Mouse (Mus musculus): ENCODE measurements around the gene Dnajb11. TPM values are rescaled to one million over a fixed set of nuclear protein-coding genes. Genes with fewer than 3 reads are reported as not detected.

Gene Dnajb11
- polyA plus RNA-seq, 1 experiment from 2014 or later = 88.4 TPM

- WGBS = 18% methylated on average over 9 of the region's 9 CpGs
- H3K27ac ChIP-seq (replicated peaks) = peak overlapping the region; percentile 77
These were observed 872 bp upstream of the Dnajb11 start for GRCm38 (mm10) chr16:22856773-22857172.

DNA sequence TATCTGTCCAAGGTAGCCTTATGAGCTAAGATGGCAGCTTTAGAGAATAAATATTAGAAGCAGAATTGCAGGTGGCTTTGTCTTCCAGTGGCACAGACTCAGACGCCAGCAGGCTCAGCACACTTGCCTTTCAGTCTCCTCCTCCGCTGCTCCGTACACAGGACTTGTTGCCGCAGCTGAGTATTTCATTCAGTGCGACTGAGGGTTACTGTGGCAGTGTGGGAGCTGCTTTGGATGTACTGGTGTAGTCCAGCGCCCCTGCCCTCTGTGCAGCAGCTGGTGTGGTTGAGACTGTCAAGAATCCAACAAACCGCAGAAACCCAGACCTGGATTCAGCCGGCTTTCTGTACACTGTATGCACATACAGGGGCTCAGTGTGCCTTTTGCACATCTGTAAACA lies 14.8 kb downstream of the Dnajb11 start:
- peaks cover 66% of the 10 kb centered on the region for H3K36me3 ChIP-seq (replicated peaks)

More at GRCm38 (mm10) chr16:22856773-22857172, 872 bp upstream of the Dnajb11 start:
- Histone ChIP-seq H3K27me3 (replicated peaks; ENCODE audit: low read depth, poor library complexity, severe bottlenecking) (no peaks in the 10 kb centered on the region), H3K4me3 (peak overlapping the region; percentile 73), H3K4me1 (peaks cover 18% of the 10 kb centered on the region), H3K9me3 (no peaks in the 10 kb centered on the region), H3K36me3 (replicated peaks) (peaks cover 20% of the 10 kb centered on the region)
- DNase-seq (ENCODE audit: low spot score) = no peak

GRCm38 (mm10) chr16:22873369-22873768 lies 15.7 kb downstream of the Dnajb11 start:
- WGBS = 80% methylated on average over 4 of the region's 4 CpGs
- Histone ChIP-seq H3K4me1 (0 out of 2 replicates have a peak, but pooled peaks cover 2% of the 10 kb centered on the region), H3K27ac (replicated peaks) (no peak overlapping the region), H3K9me3 (no peaks in the 10 kb centered on the region), H3K36me3 (replicated peaks) (peaks cover 56% of the 10 kb centered on the region), H3K27me3 (replicated peaks; ENCODE audit: low read depth, poor library complexity, severe bottlenecking) (no peaks in the 10 kb centered on the region), H3K4me3 (no peak overlapping the region)
- DNase-seq (ENCODE audit: low spot score) = no peak

More for the DNA sequence above, 14.8 kb downstream of the Dnajb11 start:
- Histone ChIP-seq H3K4me1 (0 out of 2 replicates have a peak, but pooled peaks cover 2% of the 10 kb centered on the region), H3K27ac (replicated peaks) (no peak overlapping the region), H3K9me3 (no peaks in the 10 kb centered on the region), H3K27me3 (replicated peaks; ENCODE audit: low read depth, poor library complexity, severe bottlenecking) (no peaks in the 10 kb centered on the region), H3K4me3 (no peak overlapping the region)
- DNase-seq (ENCODE audit: low spot score) = no peak
- 95% methylated on average over 8 of the region's 8 CpGs for WGBS

DNA sequence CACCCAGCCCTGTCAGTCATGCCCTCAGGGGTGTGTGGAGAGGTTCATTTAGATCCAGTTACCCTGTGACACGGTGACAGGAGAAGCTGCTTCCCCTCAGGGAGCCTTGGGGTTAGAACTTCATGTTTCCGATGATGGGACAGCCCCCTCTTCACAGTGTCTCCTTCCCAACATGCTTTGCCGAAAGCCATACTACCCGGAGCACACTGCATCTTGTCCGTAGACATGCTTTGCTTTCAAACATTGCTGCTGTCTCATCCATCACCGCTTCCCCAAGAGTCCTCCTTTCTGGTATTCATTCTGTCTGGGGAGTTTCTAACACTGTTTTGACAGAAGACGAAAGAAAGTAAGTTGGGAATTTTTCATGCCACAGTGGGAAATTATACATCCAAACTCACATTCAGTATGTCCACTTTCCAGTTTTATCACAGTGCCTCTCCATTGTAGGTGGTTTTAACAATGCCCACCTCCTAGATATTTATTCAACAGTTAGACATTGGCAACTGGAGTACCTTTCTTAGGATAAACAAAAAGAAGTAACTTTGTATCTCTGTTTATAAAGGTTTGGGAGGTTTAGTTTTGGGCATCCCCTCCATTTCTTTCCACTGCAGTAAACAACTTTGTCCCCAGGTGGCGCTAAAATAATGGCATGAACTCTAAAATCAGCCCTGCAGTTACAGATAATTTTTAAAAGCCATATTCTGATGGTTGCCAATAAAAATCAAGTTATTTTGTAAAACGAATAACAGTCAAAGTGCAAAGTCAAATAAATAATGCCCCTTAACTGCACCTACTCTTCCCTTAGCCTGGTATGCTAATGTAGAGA lies 18.8 kb downstream of the Dnajb11 start:
- H3K27me3 ChIP-seq (replicated peaks; ENCODE audit: low read depth, poor library complexity, severe bottlenecking) = 0 out of 2 replicates have a peak, but pooled peaks cover 7% of the 10 kb centered on the region
- H3K9me3 ChIP-seq = no peaks in the 10 kb centered on the region
- H3K4me1 ChIP-seq = peaks cover 22% of the 10 kb centered on the region
- peaks cover 26% of the 10 kb centered on the region for H3K36me3 ChIP-seq (replicated peaks)
- no peak overlapping the region for H3K27ac ChIP-seq (replicated peaks)
- DNase-seq (ENCODE audit: low spot score) = no peak
- 42% methylated on average over 9 of the region's 9 CpGs for WGBS
- H3K4me3 ChIP-seq = no peak overlapping the region

DNA sequence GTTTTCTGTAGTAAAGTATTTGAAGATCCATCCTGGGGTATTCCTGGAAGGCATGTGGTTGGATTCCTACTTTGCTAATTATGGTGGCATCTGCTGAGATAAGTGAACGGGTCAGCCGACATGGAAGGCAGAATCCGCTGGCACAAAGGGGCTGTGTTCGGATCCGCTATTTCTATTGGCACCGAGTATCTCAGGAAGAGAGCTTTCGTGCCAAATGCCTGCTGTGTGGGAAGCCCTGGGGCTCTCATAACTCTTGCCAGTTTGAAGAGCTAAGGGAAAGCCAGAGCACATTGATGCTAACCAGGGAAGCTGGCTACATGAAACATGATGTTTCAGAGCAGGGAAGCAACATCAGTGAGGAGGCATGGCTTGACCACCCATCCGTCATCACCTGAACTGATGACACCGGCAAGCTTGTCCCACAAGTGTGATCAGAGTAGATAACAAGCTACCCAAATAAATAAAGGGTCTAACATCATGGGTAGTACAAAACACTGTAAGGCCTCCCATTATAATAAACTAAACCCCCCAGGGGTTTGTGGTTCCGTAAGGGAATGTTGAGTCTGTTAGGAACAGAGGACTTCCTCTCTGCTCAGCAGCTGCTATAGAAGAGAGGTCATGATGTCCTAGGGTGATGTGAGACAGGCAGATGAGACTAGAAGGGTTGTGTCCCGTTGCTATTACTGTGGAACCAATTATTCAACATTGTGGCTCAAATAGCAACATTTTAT lies 20.2 kb downstream of the Dnajb11 start:
- peaks cover 29% of the 10 kb centered on the region for H3K4me1 ChIP-seq
- H3K27ac ChIP-seq (replicated peaks) = no peak overlapping the region
- no peak for DNase-seq (ENCODE audit: low spot score)
- H3K27me3 ChIP-seq (replicated peaks; ENCODE audit: low read depth, poor library complexity, severe bottlenecking) = peaks cover 14% of the 10 kb centered on the region
- no peaks in the 10 kb centered on the region for H3K9me3 ChIP-seq
- 82% methylated on average over 11 of the region's 11 CpGs for WGBS
- H3K4me3 ChIP-seq = no peak overlapping the region
- H3K36me3 ChIP-seq (replicated peaks) = peaks cover 12% of the 10 kb centered on the region

DNA sequence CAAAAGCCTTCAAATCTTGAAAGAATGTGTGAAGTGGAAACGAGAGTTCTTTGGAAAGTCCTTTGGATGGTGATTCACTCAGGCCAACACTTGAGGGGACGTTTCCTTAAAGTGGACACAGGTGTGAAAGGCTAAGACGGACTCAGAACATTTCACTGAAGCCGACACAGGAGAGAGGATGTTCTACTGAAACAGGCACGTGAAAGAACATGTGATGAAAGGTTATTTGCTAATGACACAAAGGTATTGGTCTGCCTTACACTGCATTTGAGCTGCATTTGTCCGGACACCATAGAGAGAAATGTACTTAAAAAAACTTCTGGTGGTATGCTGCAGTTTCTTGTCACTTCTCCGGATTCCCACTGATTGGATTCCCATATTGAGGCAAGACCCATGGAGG lies 21.1 kb downstream of the Dnajb11 start:
- no peak overlapping the region for H3K27ac ChIP-seq (replicated peaks)
- H3K9me3 ChIP-seq = no peaks in the 10 kb centered on the region
- 81% methylated on average over 7 of the region's 7 CpGs for WGBS
- peaks cover 3% of the 10 kb centered on the region for H3K36me3 ChIP-seq (replicated peaks)
- peaks cover 14% of the 10 kb centered on the region for H3K27me3 ChIP-seq (replicated peaks; ENCODE audit: low read depth, poor library complexity, severe bottlenecking)
- peaks cover 29% of the 10 kb centered on the region for H3K4me1 ChIP-seq
- no peak for DNase-seq (ENCODE audit: low spot score)
- H3K4me3 ChIP-seq = no peak overlapping the region

- 63% methylated on average over 7 of the region's 7 CpGs for WGBS
- H3K27me3 ChIP-seq (replicated peaks; ENCODE audit: low read depth, poor library complexity, severe bottlenecking) = peaks cover 14% of the 10 kb centered on the region
- H3K36me3 ChIP-seq (replicated peaks) = no peaks in the 10 kb centered on the region
- peaks cover 28% of the 10 kb centered on the region for H3K4me1 ChIP-seq
- H3K4me3 ChIP-seq = no peak overlapping the region
- no peaks in the 10 kb centered on the region for H3K9me3 ChIP-seq
- no peak overlapping the region for H3K27ac ChIP-seq (replicated peaks)
- no peak for DNase-seq (ENCODE audit: low spot score)
These were observed 22.4 kb downstream of the Dnajb11 start for GRCm38 (mm10) chr16:22879945-22880595.

GRCm38 (mm10) chr16:22880900-22881299 lies 23.3 kb downstream of the Dnajb11 start:
- Histone ChIP-seq H3K27ac (replicated peaks) (no peak overlapping the region; the same call in 1 of the 2 replicates), H3K4me1 (peaks cover 33% of the 10 kb centered on the region), H3K9me3 (no peaks in the 10 kb centered on the region), H3K36me3 (replicated peaks) (no peaks in the 10 kb centered on the region), H3K27me3 (replicated peaks; ENCODE audit: low read depth, poor library complexity, severe bottlenecking) (peaks cover 14% of the 10 kb centered on the region), H3K4me3 (no peak overlapping the region)
- DNase-seq (ENCODE audit: low spot score) = peak; percentile 71
- 6% methylated on average over 6 of the region's 6 CpGs for WGBS

GRCm38 (mm10) chr16:22881487-22881886 lies 23.8 kb downstream of the Dnajb11 start:
- DNase-seq (ENCODE audit: low spot score) = no peak
- Histone ChIP-seq H3K36me3 (replicated peaks) (no peaks in the 10 kb centered on the region), H3K4me1 (peaks cover 33% of the 10 kb centered on the region), H3K9me3 (no peaks in the 10 kb centered on the region), H3K27ac (replicated peaks) (no peak overlapping the region), H3K27me3 (replicated peaks; ENCODE audit: low read depth, poor library complexity, severe bottlenecking) (peaks cover 14% of the 10 kb centered on the region), H3K4me3 (no peak overlapping the region)
- 66% methylated on average over 4 of the region's 4 CpGs for WGBS

- Histone ChIP-seq H3K9me3 (no peaks in the 10 kb centered on the region), H3K4me1 (peaks cover 33% of the 10 kb centered on the region), H3K36me3 (replicated peaks) (no peaks in the 10 kb centered on the region), H3K4me3 (no peak overlapping the region), H3K27ac (replicated peaks) (no peak overlapping the region), H3K27me3 (replicated peaks; ENCODE audit: low read depth, poor library complexity, severe bottlenecking) (peaks cover 14% of the 10 kb centered on the region)
- DNase-seq (ENCODE audit: low spot score) = no peak
- WGBS = 86% methylated on average over 5 of the region's 5 CpGs
These were observed 25.8 kb downstream of the Dnajb11 start for GRCm38 (mm10) chr16:22883441-22883840.

GRCm38 (mm10) chr16:22885356-22885755 lies 27.7 kb downstream of the Dnajb11 start:
- H3K9me3 ChIP-seq = no peaks in the 10 kb centered on the region
- H3K27me3 ChIP-seq (replicated peaks; ENCODE audit: low read depth, poor library complexity, severe bottlenecking) = peaks cover 6% of the 10 kb centered on the region
- H3K4me1 ChIP-seq = peaks cover 28% of the 10 kb centered on the region
- H3K36me3 ChIP-seq (replicated peaks) = no peaks in the 10 kb centered on the region
- no peak overlapping the region for H3K27ac ChIP-seq (replicated peaks)
- 41% methylated on average over 4 of the region's 4 CpGs for WGBS
- no peak overlapping the region for H3K4me3 ChIP-seq
- peak; percentile 13 for DNase-seq (ENCODE audit: low spot score)

GRCm38 (mm10) chr16:22886726-22887125 lies 29.1 kb downstream of the Dnajb11 start:
- 85% methylated on average over 3 of the region's 3 CpGs for WGBS
- Histone ChIP-seq H3K27me3 (replicated peaks; ENCODE audit: low read depth, poor library complexity, severe bottlenecking) (peaks cover 4% of the 10 kb centered on the region), H3K4me3 (no peak overlapping the region), H3K4me1 (peaks cover 15% of the 10 kb centered on the region), H3K36me3 (replicated peaks) (no peaks in the 10 kb centered on the region), H3K27ac (replicated peaks) (no peak overlapping the region), H3K9me3 (no peaks in the 10 kb centered on the region)
- no peak for DNase-seq (ENCODE audit: low spot score)

Data from embryonic facial prominence, embryonic 10.5 days (tissue).